Comparison of ENCODE assay signal across 28 mouse cellular contexts in the genomic region with DNA sequence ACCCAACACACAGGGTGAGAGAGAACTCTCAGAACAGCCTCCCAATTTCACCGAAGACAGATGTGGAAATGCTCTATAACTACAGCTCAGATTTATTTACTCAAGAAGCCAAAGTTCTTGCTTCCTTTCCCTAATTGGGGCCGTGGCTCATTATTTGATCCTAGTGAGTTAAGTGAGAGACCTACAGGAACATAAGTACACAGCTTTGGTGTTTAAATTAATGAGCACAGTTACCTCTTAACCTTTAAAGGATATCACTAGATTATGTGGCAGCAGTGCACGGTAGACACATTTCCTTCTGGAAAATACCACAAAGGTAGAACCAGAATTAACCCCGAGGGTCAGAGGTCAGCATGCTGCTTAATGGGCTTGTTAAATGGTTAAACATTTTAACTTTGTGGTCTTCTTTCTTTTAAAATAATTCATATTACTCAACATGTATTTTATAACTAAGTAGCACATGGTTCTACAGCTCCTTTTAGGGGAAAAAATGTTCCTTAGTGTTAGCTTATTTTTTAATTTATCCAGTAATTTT.
DNase-seq lines count a peak whose midpoint lies in the region; ATAC-seq and TF ChIP-seq lines count a peak whose summit lies in the region.
"Had no signal": no experiment of that assay in that cellular context is flagged by ENCODE, and none has a peak within 500 bp of the region (broad histone marks: within the 10 kb centered on the region; RNA-seq: fewer than 3 reads in every experiment).

No protein-coding gene starts in this region.

- H3K4me1 ChIP-seq in kidney, embryonic 15.5 days = 0 out of 2 replicates have a peak, but pooled peaks cover 4% of the 10 kb centered on the region
- H3K4me1 ChIP-seq: embryonic facial prominence, embryonic 13.5 days; hindbrain, embryonic 15.5 days; lung, embryonic 15.5 days; midbrain, embryonic 12.5 days had no signal

- H3K9me3 ChIP-seq in kidney, embryonic 15.5 days (replicated peaks) = no peaks in the 10 kb centered on the region
- H3K9me3 ChIP-seq: embryonic facial prominence, embryonic 13.5 days; heart, embryonic 13.5 days; hindbrain, embryonic 10.5 days; hindbrain, embryonic 15.5 days; limb, embryonic 13.5 days; lung, embryonic 15.5 days; midbrain, embryonic 12.5 days; neural tube, embryonic 12.5 days had no signal

- TF ChIP-seq CTCF in layer of hippocampus, adult 2 months (conservative IDR thresholded peaks at IDR 0.05) = no peak

- ATAC-seq in kidney, embryonic 15.5 days (replicated peaks; ENCODE audit: low FRiP score) = 0 out of 2 replicates have a peak, but pooled peaks have one; percentile 40
- ATAC-seq: forebrain, embryonic 16.5 days; Patski had no signal

- no peak overlapping the region for H3K4me2 ChIP-seq in kidney, embryonic 15.5 days
- H3K4me2 ChIP-seq: embryonic facial prominence, embryonic 13.5 days; heart, embryonic 13.5 days; hindbrain, embryonic 15.5 days; limb, embryonic 13.5 days; liver, embryonic 11.5 days; lung, embryonic 15.5 days; midbrain, embryonic 12.5 days; neural tube, embryonic 12.5 days had no signal

- no peaks in the 10 kb centered on the region for H3K27me3 ChIP-seq in kidney, embryonic 15.5 days
- H3K27me3 ChIP-seq: embryonic facial prominence, embryonic 13.5 days; heart, embryonic 13.5 days; hindbrain, embryonic 15.5 days; limb, embryonic 13.5 days; lung, embryonic 15.5 days; midbrain, embryonic 12.5 days; neural tube, embryonic 12.5 days; Patski had no signal

- H3K36me3 ChIP-seq in kidney, embryonic 15.5 days = no peaks in the 10 kb centered on the region
- H3K36me3 ChIP-seq: embryonic facial prominence, embryonic 13.5 days; heart, embryonic 13.5 days; hindbrain, embryonic 10.5 days; hindbrain, embryonic 15.5 days; limb, embryonic 13.5 days; lung, embryonic 15.5 days; midbrain, embryonic 12.5 days; neural tube, embryonic 12.5 days had no signal

- no peak overlapping the region for H3K4me3 ChIP-seq in kidney, embryonic 15.5 days (replicated peaks)
- no peak overlapping the region for H3K4me3 ChIP-seq in layer of hippocampus, adult 2 months
- H3K4me3 ChIP-seq: embryonic facial prominence, embryonic 13.5 days; heart, adult 2 months; heart, embryonic 13.5 days; hindbrain, embryonic 10.5 days; hindbrain, embryonic 15.5 days; limb, embryonic 13.5 days; lung, embryonic 15.5 days; midbrain, embryonic 12.5 days; myocyte; neural tube, embryonic 12.5 days had no signal

- H3K27ac ChIP-seq in kidney, embryonic 15.5 days = no peak overlapping the region
- H3K27ac ChIP-seq in layer of hippocampus, adult 2 months = no peak overlapping the region
- H3K27ac ChIP-seq: embryonic facial prominence, embryonic 13.5 days; heart, adult 2 months; heart, embryonic 13.5 days; hindbrain, embryonic 10.5 days; hindbrain, embryonic 15.5 days; limb, embryonic 13.5 days; lung, embryonic 15.5 days; midbrain, embryonic 12.5 days; neural tube, embryonic 12.5 days had no signal

- DNase-seq in kidney, adult 18-20 months = no peak
- peak; percentile 30 for DNase-seq in embryo, embryonic 11 days
- DNase-seq in hindlimb bud, embryonic 11.5 days (ENCODE audit: extremely low spot score, low read depth, low spot score) = peak; percentile 82
- DNase-seq in adrenal gland, adult (ENCODE audit: inconsistent age in 2 of 2, low spot score in 1 of 2) = no peak
- no peak for DNase-seq in left cerebral cortex, adult 11 months (ENCODE audit: low spot score)
- DNase-seq in layer of hippocampus, adult 2 months (ENCODE audit: low spot score in 2 of 2) = no peak
- DNase-seq: adrenal gland, postnatal 14 days; cerebellum, adult 11-12 months; cerebellum, adult 9-11 months; heart, adult 2 months; heart, postnatal 10 days; layer of hippocampus, postnatal 36 days; right cerebral cortex, adult 18-20 months; spleen, adult 18-20 months; thymus, postnatal 14 days had no signal

- no peak overlapping the region for H3K9ac ChIP-seq in kidney, embryonic 15.5 days
- H3K9ac ChIP-seq: embryonic facial prominence, embryonic 13.5 days; heart, embryonic 13.5 days; hindbrain, embryonic 15.5 days; limb, embryonic 13.5 days; lung, embryonic 15.5 days; midbrain, embryonic 12.5 days; neural tube, embryonic 12.5 days had no signal

- 36% methylated on average over 4 of the region's 4 CpGs for WGBS in kidney, embryonic 15.5 days

Comparison
In these comparisons a context has a peak if more than half of its experiments do, and no peak if none do; other contexts are left out.
1. DNase-seq: peak in embryo, embryonic 11 days (single experiment) and hindlimb bud, embryonic 11.5 days (single experiment); none in kidney, adult 18-20 months (single experiment), adrenal gland, adult (0 of 2), left cerebral cortex, adult 11 months (single experiment) and layer of hippocampus, adult 2 months (0 of 2).